Mouse (Mus musculus) left cerebral cortex, postnatal 10 days (tissue): ENCODE data around the gene Tom1l2. TPM values are rescaled to one million over a fixed set of nuclear protein-coding genes. Genes with fewer than 3 reads are reported as not detected.

Source experiments
- DNase-seq, 2 experiments: peaks; one replicate each; pipeline ENCODE4 v3.0.0; 2021 to 2022; ENCODE audit warnings: low spot score in 2 of 2, mixed read lengths in 1 of 2; ENCODE audit errors: extremely low spot score in 1 of 2
- intact Hi-C: fragments of 180-260 bp; cut with DNase I; formaldehyde crosslinking; loops from one replicate; pipeline ENCODE4 v1.15.1; 2025
- total RNA-seq, 2 experiments: library from RNA; stranded (reverse); gene quantifications; 2 replicates each; pipeline ENCODE4 v1.2.3; 2021

Tom1l2 gene
- total RNA-seq, 2 experiments from 2014 or later, result 132 to 133 TPM

GRCm38 (mm10) chr11:60311025-60311854, 41.5 kb downstream of the Tom1l2 start:
- DNase-seq, result peak; percentile 88 to 89
- intact Hi-C loops, result no loop called here

GRCm38 (mm10) chr11:60309875-60310274, 42.8 kb downstream of the Tom1l2 start:
- intact Hi-C loops, result no loop called here
- no peak for DNase-seq

GRCm38 (mm10) chr11:60308506-60309116, 44.1 kb downstream of the Tom1l2 start:
- intact Hi-C loops, result no loop called here
- no peak for DNase-seq

- intact Hi-C loops, result no loop called here
- DNase-seq, result no peak
Measured at GRCm38 (mm10) chr11:60308061-60308460, 44.6 kb downstream of the Tom1l2 start.

DNA sequence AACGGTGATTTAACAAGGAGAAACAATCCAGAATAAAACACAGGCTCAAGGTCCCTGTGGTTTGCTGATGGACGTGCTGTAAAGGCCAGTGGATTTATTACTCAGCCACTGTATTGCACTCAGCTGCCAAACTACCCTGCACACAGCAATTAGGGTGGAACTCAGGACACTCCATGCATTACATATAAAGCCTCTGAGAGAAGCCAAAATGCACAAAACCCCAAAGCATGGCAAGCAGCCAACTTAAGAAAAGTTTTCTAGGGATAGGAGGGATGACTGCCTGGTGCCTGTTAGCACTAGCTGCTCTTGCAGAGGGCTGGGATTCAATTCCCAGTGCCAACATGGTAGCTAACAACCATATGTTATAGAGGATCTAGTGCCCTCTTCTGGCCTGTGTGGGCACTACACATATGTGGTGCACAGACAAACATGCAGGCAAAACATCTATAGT, 45.3 kb downstream of the Tom1l2 start:
- intact Hi-C loops, result no loop called here
- DNase-seq, result no peak

DNA sequence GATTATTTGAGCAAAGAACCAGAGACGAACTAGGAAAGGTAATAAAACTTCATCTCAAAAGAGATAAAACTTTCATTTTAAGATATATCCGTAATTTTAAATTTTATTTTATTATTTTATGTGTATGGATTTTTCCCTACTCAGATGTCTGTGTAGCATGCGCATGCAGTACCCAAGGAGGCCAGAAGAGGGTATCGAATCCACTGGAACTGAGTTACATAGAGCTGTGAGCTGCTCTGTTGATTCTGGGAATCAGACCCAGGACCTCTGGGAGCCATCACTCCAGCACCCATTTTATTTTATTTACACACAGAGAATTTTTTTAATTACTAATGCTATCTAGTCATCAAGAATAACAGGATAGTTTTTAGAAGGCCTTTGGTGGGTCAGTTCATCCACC, 45.9 kb downstream of the Tom1l2 start:
- peak in 1 of 2 experiments; percentile 50 for DNase-seq
- intact Hi-C loops, result no loop called here

DNA sequence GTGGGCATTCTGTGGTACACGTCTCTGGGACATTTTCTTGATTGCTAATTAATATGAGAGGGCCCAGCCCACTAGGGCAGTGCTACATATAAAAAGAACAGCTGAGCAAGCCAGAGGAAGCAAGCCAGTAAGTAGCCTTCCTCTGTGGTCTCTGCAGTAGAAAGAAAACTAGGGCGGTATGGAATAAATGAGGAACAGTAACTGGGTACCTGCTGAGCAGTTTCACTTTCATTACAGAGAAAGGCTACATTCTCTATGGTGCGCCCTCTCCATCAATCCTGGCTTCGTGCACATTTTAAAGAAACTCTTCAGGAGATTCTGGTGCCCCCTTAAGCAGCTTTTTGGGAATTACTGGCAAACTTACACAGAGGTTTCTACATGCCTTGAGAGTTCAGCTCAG, 47.1 kb downstream of the Tom1l2 start:
- DNase-seq, result no peak
- intact Hi-C loops, result no loop called here

DNA sequence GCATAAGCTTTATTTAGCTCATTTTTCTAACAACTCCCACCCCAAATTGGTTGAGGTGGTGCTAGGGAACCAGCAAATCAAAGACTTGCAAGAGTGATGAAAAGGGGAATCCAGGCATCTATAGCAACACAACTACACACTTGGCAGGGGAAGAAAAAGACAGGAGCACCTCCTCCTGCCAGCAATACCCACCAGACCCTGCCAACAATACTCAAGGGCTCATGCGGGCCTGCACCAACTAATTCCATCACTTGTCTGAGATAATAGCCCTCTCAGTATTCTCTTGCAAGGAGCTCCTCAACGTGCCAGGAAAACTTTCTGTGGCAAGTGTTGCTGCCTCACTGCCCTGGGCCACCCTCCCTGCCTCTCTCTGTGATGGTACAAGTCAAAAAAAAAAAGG, 49.2 kb downstream of the Tom1l2 start:
- no peak for DNase-seq
- intact Hi-C loops, result no loop called here

DNA sequence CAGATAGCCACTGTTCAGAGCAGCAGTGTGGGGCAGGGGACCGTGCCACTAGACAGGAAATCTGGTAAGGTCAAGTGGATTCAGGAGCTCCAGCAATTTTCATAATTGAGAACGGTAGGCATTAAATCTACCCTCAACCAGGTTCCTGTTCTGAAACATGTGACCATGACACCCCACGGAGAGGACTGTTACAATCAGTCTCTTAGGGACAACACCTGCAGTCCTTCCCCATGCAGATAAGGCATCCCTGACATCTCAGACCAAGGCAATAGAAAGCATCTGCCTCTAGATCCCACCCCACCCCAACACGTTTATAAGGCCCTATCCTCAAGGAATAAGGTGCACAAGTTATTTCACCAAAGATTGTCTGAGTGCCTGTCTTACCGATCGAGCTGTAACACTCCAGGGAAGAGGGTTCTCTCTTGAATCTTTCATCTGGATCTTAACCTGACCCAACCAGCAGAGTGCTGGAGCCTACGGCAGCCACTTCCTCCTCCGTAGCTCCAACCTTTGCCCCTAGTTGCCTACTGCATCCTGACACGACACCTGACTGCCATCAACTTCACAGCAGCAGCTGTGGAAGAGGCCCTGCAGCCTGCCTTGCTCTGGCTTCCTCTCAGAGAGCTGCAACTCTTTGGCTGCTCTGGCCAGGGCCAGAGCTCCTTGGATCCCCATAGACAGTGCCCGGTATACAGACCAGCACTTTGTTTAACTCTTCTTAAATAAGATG, 50.2 kb downstream of the Tom1l2 start:
- intact Hi-C loops, result no loop called here
- no peak for DNase-seq

DNA sequence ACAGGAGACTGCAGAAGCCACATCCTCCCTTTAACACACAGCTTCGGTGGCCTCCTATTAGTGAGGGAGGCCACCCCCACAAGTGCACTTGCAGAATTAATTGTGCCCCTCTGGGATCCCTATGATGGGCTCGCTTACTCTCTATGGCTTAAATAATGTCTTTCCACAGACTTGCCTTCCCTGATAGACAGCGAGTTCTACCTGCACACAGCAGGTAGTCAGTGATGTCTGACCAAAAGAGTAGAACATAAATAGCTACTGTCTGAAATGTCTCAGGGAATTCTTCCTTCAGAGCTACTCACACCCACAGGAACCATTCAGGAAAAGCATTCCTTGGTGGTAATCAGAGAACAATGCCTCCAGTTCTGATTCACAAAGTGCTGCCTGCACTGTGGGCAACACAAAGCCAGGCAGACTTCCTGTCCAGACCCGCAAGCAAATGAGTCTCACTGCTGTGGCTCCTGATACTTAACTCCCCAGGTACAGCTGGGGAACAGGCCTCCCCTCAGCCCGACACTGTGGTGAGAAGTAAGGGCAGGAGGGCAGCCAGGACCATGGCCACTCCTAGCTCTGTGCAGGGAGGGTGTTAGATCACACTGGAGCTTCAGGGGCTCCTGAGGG, 51.0 kb downstream of the Tom1l2 start:
- no peak for DNase-seq
- intact Hi-C loops, result no loop called here

DNA sequence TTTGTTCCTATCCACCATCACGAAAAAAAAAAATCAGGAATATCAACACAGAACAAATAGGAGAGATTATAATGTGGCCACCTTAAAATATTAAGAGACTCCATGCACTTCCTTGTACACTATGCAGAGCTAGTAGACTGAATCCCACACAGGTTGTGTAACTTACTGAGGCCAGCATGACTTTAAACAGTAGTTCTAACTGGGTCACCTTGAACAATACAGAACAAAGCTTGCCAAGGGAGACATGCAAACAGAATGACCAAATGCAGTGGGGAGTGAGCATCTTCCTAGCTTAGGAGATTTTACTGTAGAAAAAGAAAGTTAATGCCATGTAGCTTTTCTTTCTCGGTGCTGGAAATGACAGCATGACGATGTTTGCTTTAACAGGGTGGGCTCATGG, 52.4 kb downstream of the Tom1l2 start:
- DNase-seq, result no peak
- intact Hi-C loops, result no loop called here

GRCm38 (mm10) chr11:60297772-60298171, 54.9 kb downstream of the Tom1l2 start:
- no peak for DNase-seq
- intact Hi-C loops, result loop anchor here (10.0 kb wide), 1 partner anchor 117 kb away; the partner anchor contains the start of genes Atpaf2 and Gid4

GRCm38 (mm10) chr11:60294630-60295313, 57.9 kb downstream of the Tom1l2 start:
- intact Hi-C loops, result loop anchor here (5.0 to 10.0 kb wide), 2 partner anchors 120 to 192 kb away; partner anchors contain the start of genes Atpaf2 and Gid4
- DNase-seq, result no peak

DNA sequence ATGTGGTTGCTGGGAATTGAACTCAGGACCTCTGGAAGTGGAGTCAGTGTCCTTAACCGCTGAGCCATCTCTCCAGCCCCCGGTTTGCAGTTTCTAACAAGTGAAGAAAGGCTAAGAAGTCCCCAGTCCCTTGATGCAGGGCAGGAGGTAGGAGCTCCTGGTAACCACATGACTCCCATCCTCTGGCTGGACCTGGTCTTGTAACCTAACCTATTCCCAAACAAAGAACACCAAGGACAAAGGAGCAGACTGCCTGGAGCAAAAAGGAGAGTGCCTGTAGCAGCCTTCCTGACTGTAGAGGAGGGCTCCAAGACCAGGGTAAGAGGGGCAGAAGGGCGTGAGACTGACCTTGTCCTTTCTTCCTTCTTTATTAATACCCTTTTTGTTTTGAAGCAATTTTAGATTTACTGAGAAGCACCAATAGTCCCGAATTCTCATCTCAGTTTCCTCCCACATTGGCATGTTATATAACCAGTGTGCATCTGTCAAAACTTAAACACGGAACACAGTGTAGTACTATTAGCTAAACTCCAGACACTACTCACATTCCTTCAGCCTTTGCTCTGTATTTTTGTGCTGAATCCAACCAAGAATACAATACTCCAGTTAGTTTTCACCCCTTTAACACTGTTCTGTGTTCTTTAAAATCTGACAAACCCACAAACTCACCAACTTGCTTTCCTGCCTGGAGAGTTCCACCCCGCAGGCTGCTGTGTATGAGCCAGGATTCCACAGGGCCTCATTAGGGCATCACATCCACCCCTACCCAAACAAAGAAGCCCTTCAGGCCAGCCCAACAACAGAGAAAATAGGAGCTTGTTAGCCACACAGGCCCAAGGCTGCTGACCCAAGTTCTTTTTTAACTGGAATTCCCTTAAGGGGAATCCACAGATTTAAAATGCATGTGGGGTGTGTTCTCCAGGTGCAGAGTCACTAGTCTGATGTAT, 58.7 kb downstream of the Tom1l2 start:
- peak in 1 of 2 experiments; percentile 44 for DNase-seq

GRCm38 (mm10) chr11:60292718-60293117, 60.0 kb downstream of the Tom1l2 start:
- DNase-seq, result peak; percentile 65 to 70

More for the DNA sequence above, 58.7 kb downstream of the Tom1l2 start:
- intact Hi-C loops, result loop anchor here (2.0 to 10.0 kb wide), 3 partner anchors 95 to 192 kb away; partner anchors contain the start of genes Atpaf2 and Gid4

GRCm38 (mm10) chr11:60288980-60289379, 63.7 kb downstream of the Tom1l2 start:
- intact Hi-C loops, result loop anchor here (5.0 kb wide), 1 partner anchor 37 kb away; no protein-coding TSS in a partner anchor
- DNase-seq, result no peak

More at GRCm38 (mm10) chr11:60292718-60293117, 60.0 kb downstream of the Tom1l2 start:
- intact Hi-C loops, result loop anchor here (2.0 to 10.0 kb wide), 3 partner anchors 94 to 190 kb away; partner anchors contain the start of genes Atpaf2 and Gid4

GRCm38 (mm10) chr11:60286311-60286710, 66.4 kb downstream of the Tom1l2 start:
- peak; percentile 32 to 60 for DNase-seq
- intact Hi-C loops, result loop anchor here (5.0 kb wide), 1 partner anchor 34 kb away; no protein-coding TSS in a partner anchor
